Mouse (Mus musculus) stomach, embryonic 15.5 days (tissue): ENCODE data around the gene 4833439L19Rik. TPM values are rescaled to one million over a fixed set of nuclear protein-coding genes. Genes with fewer than 3 reads are reported as not detected.

ENCODE experiments used
- ATAC-seq: fragments of 200-750 bp; cut with Nextera tagmentation; 2 replicates; pipeline ENCODE4 v1.8.0; 2017; ENCODE audit warnings: low read depth, moderate number of reproducible peaks, moderate TSS enrichment; ENCODE audit not compliant: insufficient read depth, low FRiP score
- H3K27ac ChIP-seq: fragments of 300-500 bp; sonication (generic); 2 replicates; pipeline ENCODE4 v1.5.1; 2015; ENCODE audit warnings: mild to moderate bottlenecking, inconsistent platforms
- H3K27me3 ChIP-seq: fragments of 300-500 bp; sonication (generic); replicated peaks from 2 replicates; pipeline ENCODE4 v1.6.1; 2015; ENCODE audit warnings: inconsistent platforms
- H3K36me3 ChIP-seq: fragments of 300-500 bp; sonication (generic); 2 replicates; pipeline ENCODE4 v1.6.1; 2015; ENCODE audit warnings: inconsistent platforms
- H3K4me1 ChIP-seq: fragments of 300-500 bp; sonication (generic); 2 replicates; pipeline ENCODE4 v1.6.1; 2015; ENCODE audit warnings: inconsistent platforms
- H3K4me2 ChIP-seq: fragments of 300-500 bp; sonication (generic); 2 replicates; pipeline ENCODE4 v1.6.1; 2015; ENCODE audit warnings: mild to moderate bottlenecking, inconsistent platforms
- H3K4me3 ChIP-seq: fragments of 300-500 bp; sonication (generic); replicated peaks from 2 replicates; pipeline ENCODE4 v1.5.1; 2015; ENCODE audit warnings: inconsistent platforms
- H3K9ac ChIP-seq: fragments of 300-500 bp; sonication (generic); 2 replicates; pipeline ENCODE4 v1.6.1; 2015; ENCODE audit warnings: inconsistent platforms
- H3K9me3 ChIP-seq: fragments of 300-500 bp; sonication (generic); 2 replicates; pipeline ENCODE4 v1.6.1; 2016; ENCODE audit warnings: inconsistent platforms
- WGBS: fragments of 180-500 bp; shearing (Covaris S2); methylation state at CpG from one replicate; pipeline ENCODE4 v1.1.7; 2015; 5-methylcytosine and 5-hydroxymethylcytosine counted together
- polyA plus RNA-seq: library from polyadenylated mRNA; unstranded; fragments of >200 nt; fragmentation: Nextera tagmentation; extraction: Ambion mirVana; gene quantifications from 2 replicates; pipeline ENCODE4 v1.2.1, GENCODE M21; 2015

The 4833439L19Rik gene
- polyA plus RNA-seq, 1 experiment from 2014 or later: 109 TPM

DNA sequence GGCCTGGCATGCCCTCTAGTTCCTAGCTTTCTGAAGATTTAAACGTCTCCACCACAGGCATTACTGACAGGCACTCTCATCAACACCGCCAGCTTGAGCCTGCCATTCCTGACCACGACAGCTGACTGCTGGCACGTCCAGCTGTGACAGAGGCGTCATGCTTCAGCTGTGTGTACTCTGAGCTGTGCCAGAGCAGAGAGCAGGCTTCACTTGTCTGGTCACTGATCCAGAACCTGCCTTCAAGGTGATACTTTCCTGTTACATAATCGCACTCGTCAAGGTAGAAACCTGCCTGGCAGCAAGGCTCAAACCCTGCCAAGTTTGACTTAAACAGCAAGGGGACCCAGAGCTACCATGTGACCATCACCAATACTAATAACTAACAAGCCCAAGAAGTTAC, 2.7 kb downstream of the 4833439L19Rik start:
- H3K36me3 ChIP-seq: peaks cover 38% of the 10 kb centered on the region
- 84% methylated on average over 7 of the region's 7 CpGs for WGBS

DNA sequence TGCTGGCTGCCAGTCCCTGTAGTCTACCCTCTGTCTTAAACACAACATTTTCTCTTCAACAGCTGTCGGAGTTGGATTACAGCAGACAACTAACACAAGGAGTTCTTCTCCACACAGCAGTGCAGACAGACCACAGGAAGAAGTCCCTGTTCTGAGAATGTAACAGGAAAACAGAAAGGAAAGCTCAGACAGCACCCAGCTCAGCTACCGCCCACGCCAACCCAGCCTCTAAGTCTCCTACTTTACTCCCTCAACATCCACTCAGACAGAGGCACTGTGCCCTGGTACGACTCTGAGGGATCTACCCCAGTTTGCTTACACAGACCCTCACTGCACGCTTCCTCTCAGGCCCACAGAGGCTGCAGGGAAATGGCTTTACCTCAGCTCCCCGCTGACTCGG, 4.6 kb downstream of the 4833439L19Rik start:
- no peak for ATAC-seq
- Histone ChIP-seq H3K27me3 (no peaks in the 10 kb centered on the region), H3K4me2 (no peak overlapping the region), H3K9ac (no peak overlapping the region), H3K9me3 (no peaks in the 10 kb centered on the region), H3K36me3 (peaks cover 58% of the 10 kb centered on the region), H3K27ac (no peak overlapping the region), H3K4me1 (peaks cover 7% of the 10 kb centered on the region), H3K4me3 (no peak overlapping the region)
- WGBS: 94% methylated on average over 7 of the region's 7 CpGs

More for the DNA sequence above, 2.7 kb downstream of the 4833439L19Rik start:
- H3K4me1 ChIP-seq: peaks cover 8% of the 10 kb centered on the region
- H3K9ac ChIP-seq: no peak overlapping the region
- no peak overlapping the region for H3K4me2 ChIP-seq
- H3K27me3 ChIP-seq: no peaks in the 10 kb centered on the region
- no peaks in the 10 kb centered on the region for H3K9me3 ChIP-seq
- H3K4me3 ChIP-seq: no peak overlapping the region
- ATAC-seq: no peak
- H3K27ac ChIP-seq: no peak overlapping the region

- H3K9ac ChIP-seq: no peak overlapping the region
- WGBS: 90% methylated on average over 2 of the region's 2 CpGs
- H3K4me1 ChIP-seq: peaks cover 5% of the 10 kb centered on the region
- H3K27me3 ChIP-seq: no peaks in the 10 kb centered on the region
- H3K4me3 ChIP-seq: no peak overlapping the region
- H3K9me3 ChIP-seq: no peaks in the 10 kb centered on the region
- H3K36me3 ChIP-seq: peaks cover 59% of the 10 kb centered on the region
- no peak for ATAC-seq
- no peak overlapping the region for H3K27ac ChIP-seq
- H3K4me2 ChIP-seq: no peak overlapping the region
These were observed 5.6 kb downstream of the 4833439L19Rik start for GRCm38 (mm10) chr13:54559656-54560055.

- H3K9ac ChIP-seq: no peak overlapping the region
- ATAC-seq: no peak
- 91% methylated on average over 1 of the region's 1 CpGs for WGBS
- no peak overlapping the region for H3K4me3 ChIP-seq
- H3K27ac ChIP-seq: no peak overlapping the region
- no peaks in the 10 kb centered on the region for H3K9me3 ChIP-seq
- H3K27me3 ChIP-seq: no peaks in the 10 kb centered on the region
- no peak overlapping the region for H3K4me2 ChIP-seq
- H3K4me1 ChIP-seq: no peaks in the 10 kb centered on the region
- peaks cover 69% of the 10 kb centered on the region for H3K36me3 ChIP-seq
These were observed 7.6 kb downstream of the 4833439L19Rik start for GRCm38 (mm10) chr13:54557652-54558051.

DNA sequence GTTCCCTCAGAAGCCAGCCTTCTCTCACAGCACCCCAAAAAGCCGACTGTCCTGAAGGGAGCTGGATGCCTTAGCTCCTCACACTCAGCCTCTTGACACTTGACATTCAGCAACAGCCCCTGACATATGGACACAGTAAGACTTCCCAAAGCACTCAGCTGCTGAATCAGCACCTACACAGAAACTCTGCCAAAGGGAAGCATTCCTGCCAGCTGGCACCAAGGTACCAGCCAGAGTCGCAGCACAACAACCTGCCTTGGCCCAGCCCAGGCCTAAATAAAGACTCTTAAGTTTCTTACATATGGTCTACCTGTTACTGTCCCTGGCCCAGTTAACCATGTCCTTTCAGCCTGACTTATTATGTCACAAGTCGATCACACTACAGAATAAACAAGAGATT, 8.4 kb downstream of the 4833439L19Rik start:
- Histone ChIP-seq H3K36me3 (peaks cover 66% of the 10 kb centered on the region), H3K27me3 (no peaks in the 10 kb centered on the region), H3K9me3 (no peaks in the 10 kb centered on the region), H3K27ac (no peak overlapping the region), H3K4me3 (no peak overlapping the region), H3K9ac (no peak overlapping the region), H3K4me2 (no peak overlapping the region), H3K4me1 (no peaks in the 10 kb centered on the region)
- ATAC-seq: no peak
- 87% methylated on average over 3 of the region's 3 CpGs for WGBS

- no peak overlapping the region for H3K9ac ChIP-seq
These were observed 9.1 kb downstream of the 4833439L19Rik start for GRCm38 (mm10) chr13:54556176-54556575.

DNA sequence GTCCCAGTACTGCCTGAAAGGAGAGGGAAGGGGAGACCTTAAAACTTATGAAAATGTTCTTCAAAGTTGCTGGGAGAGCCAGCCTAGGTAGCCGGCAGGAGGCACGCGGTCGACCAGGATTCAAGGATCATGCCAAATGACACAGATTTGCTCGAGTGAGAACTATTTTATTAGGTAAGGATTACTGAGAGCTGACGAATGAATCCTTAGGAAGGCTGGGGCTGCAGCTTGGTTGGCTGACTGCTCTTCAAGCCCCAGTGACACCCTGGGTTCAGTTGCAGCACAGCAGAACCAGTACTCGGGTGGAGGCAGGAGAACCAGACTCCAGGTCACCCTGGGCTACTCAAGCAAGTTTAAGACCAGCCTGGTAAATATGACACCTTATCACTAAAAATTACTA, 17.2 kb downstream of the 4833439L19Rik start:
- peaks cover 22% of the 10 kb centered on the region for H3K36me3 ChIP-seq

More at GRCm38 (mm10) chr13:54556176-54556575, 9.1 kb downstream of the 4833439L19Rik start:
- ATAC-seq: no peak
- Histone ChIP-seq H3K27me3 (no peaks in the 10 kb centered on the region), H3K4me2 (no peak overlapping the region), H3K36me3 (peaks cover 60% of the 10 kb centered on the region), H3K9me3 (no peaks in the 10 kb centered on the region), H3K27ac (no peak overlapping the region), H3K4me1 (no peaks in the 10 kb centered on the region), H3K4me3 (no peak overlapping the region)
- WGBS: 86% methylated on average over 9 of the region's 9 CpGs

DNA sequence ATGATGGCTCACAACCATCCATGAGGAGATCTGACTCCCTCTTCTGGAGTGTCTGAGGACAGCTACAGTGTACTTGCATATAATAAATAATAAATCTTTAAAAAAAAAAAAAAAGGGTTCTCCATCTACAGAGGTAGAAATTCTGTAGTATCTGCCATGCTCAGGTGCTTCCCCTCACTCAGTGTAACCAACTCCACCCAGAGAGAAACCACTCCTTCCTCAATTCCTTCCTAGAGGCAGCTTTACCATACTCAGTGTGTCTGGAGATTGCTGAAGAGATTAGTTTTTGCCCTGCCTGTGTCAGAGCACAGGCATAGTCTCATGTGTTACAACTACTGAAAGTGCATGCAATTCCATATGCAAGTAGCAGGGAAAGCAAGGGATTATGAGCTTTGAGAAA, 33.1 kb downstream of the 4833439L19Rik start:
- ATAC-seq: no peak
- peaks cover 23% of the 10 kb centered on the region; the same call in 1 of the 2 replicates for H3K36me3 ChIP-seq

More for the DNA sequence above, 17.2 kb downstream of the 4833439L19Rik start:
- Histone ChIP-seq H3K9me3 (no peaks in the 10 kb centered on the region), H3K4me3 (no peak overlapping the region), H3K4me2 (no peak overlapping the region), H3K9ac (no peak overlapping the region), H3K27ac (no peak overlapping the region), H3K4me1 (no peaks in the 10 kb centered on the region), H3K27me3 (no peaks in the 10 kb centered on the region)
- WGBS: 84% methylated on average over 7 of the region's 7 CpGs
- ATAC-seq: no peak

DNA sequence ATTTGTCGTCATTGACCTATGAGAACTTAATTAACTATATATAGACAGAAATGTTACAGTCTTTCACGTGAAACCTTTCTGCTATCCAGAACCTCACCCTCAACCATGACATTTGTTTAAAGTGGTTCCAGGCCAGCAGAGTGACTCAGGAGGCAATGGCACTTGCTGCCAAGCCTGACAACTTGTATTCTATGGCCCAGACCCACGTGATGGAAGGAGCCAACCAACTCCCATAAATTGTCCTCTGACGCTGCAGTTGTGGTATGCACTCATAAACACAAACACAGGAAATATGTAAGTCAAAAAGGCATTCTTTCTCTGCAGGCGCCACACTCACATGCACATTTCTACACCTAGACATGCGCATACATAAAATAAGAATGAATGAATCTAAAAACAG, 38.1 kb downstream of the 4833439L19Rik start:
- Histone ChIP-seq H3K4me1 (no peaks in the 10 kb centered on the region), H3K4me3 (no peak overlapping the region), H3K27me3 (no peaks in the 10 kb centered on the region), H3K4me2 (no peak overlapping the region), H3K27ac (no peak overlapping the region), H3K9me3 (no peaks in the 10 kb centered on the region), H3K36me3 (peaks cover 35% of the 10 kb centered on the region), H3K9ac (no peak overlapping the region)
- WGBS: 80% methylated on average over 6 of the region's 6 CpGs
- ATAC-seq: no peak

More for the DNA sequence above, 33.1 kb downstream of the 4833439L19Rik start:
- no peak overlapping the region for H3K27ac ChIP-seq
- no peak overlapping the region for H3K4me3 ChIP-seq
- H3K4me2 ChIP-seq: no peak overlapping the region
- no peaks in the 10 kb centered on the region for H3K27me3 ChIP-seq
- no peaks in the 10 kb centered on the region for H3K9me3 ChIP-seq
- H3K9ac ChIP-seq: no peak overlapping the region
- no peaks in the 10 kb centered on the region for H3K4me1 ChIP-seq

- Histone ChIP-seq H3K9me3 (no peaks in the 10 kb centered on the region), H3K4me2 (no peak overlapping the region), H3K4me3 (no peak overlapping the region), H3K9ac (no peak overlapping the region), H3K36me3 (peaks cover 21% of the 10 kb centered on the region), H3K27me3 (no peaks in the 10 kb centered on the region), H3K4me1 (no peaks in the 10 kb centered on the region), H3K27ac (no peak overlapping the region)
- no peak for ATAC-seq
These were observed 44.1 kb downstream of the 4833439L19Rik start for GRCm38 (mm10) chr13:54521181-54521580.

DNA sequence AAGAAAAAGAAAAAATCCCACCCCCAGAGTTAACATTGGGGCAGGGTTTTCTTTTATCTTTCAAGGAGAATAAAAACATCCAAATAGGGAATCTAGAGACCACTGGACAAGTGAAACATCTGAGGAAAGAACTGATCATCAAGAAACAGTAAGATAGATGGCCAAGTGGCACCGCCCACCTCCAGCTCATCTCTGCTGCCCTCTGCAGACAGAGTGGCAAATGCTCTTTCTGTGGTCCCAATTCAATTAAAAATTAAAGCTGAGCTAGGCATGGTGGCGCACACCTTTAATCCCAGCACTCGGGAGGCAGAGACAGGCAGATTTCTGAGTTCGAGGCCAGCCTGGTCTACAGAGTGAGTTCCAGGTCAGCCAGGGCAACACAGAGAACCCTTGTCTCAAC, 45.0 kb downstream of the 4833439L19Rik start:
- no peak for ATAC-seq
- 94% methylated on average over 4 of the region's 4 CpGs for WGBS
- H3K4me3 ChIP-seq: no peak overlapping the region
- no peaks in the 10 kb centered on the region for H3K27me3 ChIP-seq
- H3K27ac ChIP-seq: no peak overlapping the region
- H3K36me3 ChIP-seq: peaks cover 13% of the 10 kb centered on the region
- H3K9me3 ChIP-seq: no peaks in the 10 kb centered on the region
- H3K4me2 ChIP-seq: no peak overlapping the region
- H3K9ac ChIP-seq: no peak overlapping the region
- H3K4me1 ChIP-seq: no peaks in the 10 kb centered on the region

DNA sequence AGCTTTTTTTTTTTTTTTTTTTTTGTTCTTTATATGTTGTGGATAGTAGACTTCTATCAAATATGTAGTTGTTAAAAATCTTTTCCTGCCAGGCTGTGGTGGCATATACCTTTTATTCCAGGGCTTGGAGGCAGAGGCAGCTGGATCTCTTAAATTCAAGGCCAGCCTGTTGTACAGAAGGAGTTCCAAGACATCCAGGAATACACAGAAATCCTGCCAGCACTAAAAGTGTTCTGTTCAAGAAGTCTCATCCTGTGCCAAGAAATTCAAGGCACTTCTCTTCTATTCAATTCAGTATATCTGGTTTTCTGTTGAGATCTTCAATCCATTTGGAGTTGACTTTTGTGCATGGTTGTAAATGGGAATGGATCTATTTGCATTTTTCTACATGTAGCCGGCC, 59.3 kb downstream of the 4833439L19Rik start:
- Histone ChIP-seq H3K4me3 (no peak overlapping the region), H3K9ac (no peak overlapping the region), H3K4me2 (no peak overlapping the region), H3K27me3 (no peaks in the 10 kb centered on the region), H3K27ac (no peak overlapping the region), H3K9me3 (no peaks in the 10 kb centered on the region), H3K4me1 (0 out of 2 replicates have a peak, but pooled peaks cover 9% of the 10 kb centered on the region), H3K36me3 (no peaks in the 10 kb centered on the region)
- ATAC-seq: no peak
- WGBS: 85% methylated on average over 1 of the region's 1 CpGs
